Mouse (Mus musculus) A20 (cell line): Measurements from ENCODE around the gene Ankrd24.

Experiments used
- DNase-seq: peaks from one replicate; pipeline ENCODE4 v3.0.0-alpha.2; 2011; ENCODE audit warnings: low read depth, low spot score

Ankrd24 gene

DNA sequence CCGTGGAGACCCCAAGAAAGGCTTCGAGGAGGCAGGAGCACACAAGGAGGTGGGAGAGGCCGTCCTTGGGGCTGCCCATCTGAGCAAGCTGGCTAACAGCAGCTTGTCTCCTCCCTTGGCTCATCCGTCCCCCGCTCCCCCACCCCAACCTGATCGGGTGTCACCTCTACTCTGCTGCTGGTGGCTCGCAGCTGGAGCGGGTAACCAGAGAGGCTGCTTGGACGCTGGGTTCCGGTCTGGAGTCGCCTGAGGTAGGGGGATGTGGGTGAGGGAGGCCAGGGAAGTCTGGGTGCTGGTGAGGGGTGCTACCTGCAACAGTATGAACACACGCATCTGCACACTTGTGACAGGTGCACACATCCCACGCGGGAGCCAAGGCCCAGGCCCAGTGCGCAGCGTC lies at the start of gene Ankrd24:
Ankrd24 (plus strand) TSS at position 151 of the 400 bp plus-strand sequence.
- DNase-seq = no peak

DNA sequence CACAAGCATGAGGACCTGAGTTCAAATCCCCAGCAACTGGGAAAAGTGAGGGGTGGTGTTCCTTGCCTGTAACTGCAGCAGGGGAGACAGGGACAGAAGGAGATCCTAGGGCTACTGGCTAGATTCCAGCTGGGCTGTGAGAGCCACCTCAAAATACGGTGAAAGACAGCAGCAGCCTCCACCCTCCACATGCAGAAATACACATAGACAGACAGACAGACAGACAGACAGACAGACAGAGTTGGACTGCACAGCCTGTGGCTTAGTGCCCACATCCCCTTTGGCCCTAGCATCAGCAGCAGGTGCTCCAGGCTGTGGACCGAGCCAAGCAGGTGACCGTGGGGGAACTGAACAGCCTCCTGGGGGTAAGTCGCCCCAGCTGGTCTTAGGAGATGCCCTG lies 48.4 kb upstream of the Ankrd24 start:
- no peak for DNase-seq

DNA sequence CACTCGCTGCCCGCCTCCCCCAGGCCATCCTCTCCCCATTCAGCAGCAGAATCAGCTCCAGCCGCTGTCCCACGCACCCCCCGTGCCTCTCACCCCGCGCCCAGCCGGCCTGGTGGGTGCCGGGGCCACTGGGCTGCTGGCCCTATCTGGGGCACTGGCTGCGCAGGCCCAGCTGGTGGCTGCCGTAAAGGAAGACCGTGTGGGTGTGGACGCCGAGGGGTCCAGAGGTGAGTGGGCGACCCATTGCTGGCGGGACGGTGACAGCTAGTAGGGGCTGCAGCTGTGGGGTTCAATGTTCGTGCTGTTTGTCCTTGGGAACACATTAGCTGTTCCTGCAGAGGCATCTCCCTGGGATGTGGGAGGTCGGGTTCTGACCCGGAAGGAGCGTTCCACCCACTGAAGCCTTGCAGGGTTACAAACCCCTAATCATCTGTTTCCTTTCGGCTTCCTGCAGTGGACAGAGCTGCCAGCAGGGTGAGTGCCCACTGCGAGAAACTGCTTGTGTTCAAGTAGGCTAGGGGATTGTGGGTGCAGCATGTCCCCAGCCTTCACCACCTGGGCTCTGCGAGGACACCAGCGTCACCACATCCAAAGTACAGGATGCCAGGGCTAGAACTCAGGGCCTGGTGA lies 47.8 kb upstream of the Ankrd24 start:
- no peak for DNase-seq

DNA sequence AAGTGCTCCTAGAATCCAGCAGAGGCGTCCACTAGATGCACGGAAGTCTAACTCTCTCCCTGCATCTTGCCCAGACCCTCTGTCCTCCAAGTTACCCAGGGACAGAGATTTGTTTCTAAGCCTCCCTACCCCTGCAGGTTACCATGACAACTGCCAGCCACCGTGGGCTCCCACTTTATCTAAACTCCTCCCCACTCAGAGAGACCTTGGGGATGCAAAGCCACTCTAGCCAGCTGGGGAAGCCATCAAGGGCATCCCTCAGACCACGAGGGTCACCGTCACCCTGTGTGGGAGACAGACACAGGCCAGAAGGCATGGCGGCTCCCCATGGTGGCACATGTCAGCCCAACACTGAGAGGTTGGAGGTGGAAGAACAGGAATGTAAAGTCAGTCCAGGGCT lies 45.0 kb upstream of the Ankrd24 start:
- DNase-seq = no peak

DNA sequence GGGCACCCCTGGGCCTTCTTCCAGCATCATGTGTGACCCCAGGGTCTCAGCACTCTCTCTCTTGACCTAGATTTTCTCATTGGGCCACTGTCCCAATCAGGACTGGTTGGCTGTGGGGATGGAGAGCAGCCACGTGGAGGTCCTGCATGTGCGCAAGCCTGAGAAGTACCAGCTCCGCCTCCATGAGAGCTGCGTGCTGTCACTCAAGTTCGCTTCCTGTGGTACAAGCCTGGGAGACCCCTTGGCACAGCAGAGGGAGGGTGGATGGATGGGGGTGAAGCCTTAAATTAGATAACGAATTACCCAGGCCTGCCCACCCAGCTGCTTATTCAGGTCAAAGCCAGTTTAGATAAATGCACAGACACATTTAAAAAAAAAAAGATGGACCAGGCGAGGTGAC lies 39.6 kb upstream of the Ankrd24 start:
- DNase-seq = no peak

DNA sequence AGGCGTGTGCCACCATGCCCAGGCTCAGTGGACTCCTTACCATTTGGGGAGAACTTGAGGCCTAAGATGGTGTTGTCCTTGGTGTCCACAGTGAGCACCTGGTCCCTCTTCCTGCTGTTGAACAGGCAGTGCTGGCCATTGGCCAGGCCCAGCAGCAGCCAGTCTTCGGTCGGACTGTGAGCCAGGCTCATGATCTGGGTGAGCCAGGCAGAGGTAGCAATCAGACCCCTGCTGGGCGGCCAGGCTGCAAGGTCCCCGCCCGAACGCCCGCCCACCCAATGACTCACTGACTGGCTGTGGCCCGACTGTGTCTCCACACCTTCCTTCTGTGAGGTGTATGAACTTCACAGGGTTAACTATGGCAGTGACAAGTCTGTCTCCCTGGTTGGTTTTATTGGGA lies 36.5 kb upstream of the Ankrd24 start:
- DNase-seq = no peak

DNA sequence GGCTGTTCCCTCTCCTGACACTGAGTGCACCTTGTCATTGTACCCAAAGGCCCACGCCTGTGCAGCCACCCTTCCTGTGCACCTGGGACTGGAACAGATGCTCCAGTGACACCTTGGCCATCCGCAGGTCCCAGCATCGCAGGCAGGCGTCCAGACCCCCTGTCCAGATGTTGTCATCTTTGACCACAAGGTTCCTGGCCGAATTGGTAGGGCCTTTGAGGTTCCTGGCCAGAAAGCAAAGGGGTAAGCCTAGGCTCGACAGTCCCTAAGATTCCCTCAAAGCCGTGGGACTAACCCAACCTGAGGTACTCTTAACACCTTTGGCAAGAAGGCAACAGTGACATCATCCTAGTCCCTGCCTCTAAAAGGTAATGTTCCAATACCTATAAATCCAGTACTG lies 35.7 kb upstream of the Ankrd24 start:
- no peak for DNase-seq

DNA sequence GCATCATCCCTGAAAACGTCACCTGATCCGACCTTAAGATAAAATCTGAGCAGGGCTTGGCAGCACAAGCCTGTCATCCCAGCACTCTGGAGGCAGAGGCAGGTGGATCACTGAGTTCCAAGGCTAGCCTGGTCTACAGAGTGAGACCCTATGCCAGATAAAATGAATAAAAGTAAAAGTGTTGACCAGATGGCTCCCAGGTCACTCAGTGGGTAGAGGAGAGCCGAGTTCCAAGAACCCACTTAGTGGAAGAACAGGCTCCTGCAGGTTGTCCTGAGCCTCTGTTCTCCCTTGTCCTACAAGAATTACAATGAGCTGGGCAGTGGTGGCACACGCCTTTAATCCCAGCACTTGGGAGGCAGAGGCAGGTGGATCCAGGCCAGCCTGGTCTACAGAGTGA lies 35.1 kb upstream of the Ankrd24 start:
- no peak for DNase-seq

DNA sequence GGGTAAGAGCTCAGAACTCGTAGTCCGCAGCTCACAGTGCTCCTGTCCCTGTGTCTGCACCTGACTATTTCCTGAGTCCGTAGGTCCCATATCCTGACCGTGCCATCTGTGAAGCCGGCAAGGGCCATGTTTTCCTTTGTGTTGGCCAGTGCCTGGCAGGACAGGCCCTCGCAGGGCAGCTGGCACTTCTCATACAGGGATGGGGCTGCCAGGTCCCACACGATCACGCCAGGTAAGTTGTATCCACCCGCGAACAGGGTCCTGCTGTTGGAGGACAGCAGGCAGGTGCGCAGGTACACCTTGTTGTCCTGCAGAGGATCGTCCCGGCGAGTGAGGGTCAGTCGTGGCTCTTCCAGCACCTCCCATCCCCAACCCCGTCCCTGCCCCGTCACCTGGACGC lies 34.4 kb upstream of the Ankrd24 start:
- no peak for DNase-seq

DNA sequence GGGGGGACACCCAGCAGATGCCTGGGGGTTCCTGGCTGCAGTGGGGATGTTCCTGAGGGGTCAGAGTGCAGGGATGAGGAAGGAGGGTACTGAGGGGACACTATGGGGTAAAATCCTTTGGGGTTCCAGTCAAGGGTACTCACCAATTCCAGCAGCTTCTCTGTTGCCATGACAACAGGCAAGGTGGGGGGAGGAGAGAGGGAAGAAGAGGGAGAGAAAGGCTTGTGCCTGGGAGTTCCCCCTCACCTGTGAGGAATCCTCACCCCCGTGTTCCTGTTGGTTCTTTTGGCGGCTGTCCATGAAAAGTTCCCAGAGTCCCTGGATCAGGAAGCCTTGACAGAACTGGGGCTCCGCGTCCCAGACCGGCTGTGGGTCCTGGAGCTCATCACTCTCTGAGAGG lies 32.7 kb upstream of the Ankrd24 start:
- DNase-seq = no peak

DNA sequence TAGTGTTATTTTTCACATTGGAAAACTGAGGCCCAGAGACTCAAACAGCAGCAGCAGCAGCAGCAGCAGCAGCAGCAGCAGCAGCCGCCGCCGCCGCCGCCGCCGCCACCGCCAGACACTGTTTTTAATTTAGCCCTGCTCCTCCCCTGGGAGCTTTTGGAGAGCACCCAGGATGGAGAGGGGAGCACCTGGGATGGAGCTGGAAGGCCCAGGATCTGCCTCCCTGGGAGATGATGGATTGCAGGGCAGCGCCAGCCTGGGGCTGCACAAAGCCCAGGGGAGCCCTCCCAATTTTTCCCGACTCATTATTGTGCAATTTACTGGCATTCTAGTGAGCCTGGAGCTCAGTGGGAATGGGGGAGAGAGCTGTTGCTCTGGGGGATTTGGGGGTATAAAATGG lies 31.7 kb upstream of the Ankrd24 start:
- DNase-seq = no peak

DNA sequence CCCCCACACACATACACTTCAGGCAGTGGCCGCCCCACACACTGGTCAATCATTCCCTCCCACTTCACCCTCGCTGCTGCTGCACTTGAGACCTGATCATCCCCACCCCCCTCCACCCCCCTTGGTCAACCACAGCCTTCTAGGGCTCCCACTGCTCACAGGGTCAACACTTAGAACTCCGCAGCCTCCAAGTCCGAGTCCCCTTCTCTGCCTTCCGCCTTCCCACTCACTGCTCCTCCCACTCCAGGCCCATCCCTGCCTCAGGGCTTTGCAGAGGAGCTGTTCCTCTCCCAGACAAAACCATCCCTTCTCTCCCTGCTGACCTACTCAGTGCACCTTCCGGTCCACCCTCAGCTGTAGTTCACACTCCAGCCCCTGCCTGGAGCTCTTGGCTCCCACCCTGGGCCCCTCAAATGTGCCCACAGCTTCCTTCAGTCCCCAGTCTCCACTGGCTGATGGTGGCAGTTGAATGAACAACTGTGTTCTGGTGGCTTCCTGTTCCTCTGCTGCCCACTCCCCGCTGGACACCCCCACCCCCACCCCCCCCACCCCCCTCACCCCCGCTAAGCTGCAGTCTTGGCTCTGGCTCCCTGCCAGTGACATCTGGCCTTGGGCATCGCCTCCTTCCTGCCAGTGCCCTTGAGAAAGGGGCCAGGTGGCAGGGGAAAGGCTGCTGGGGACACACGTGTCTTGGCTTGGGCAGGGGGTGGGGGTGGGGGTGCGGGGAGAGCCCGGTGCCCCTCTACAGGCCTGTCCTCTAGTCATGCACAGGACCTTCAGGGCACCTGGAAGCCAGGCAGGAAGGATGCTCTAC lies 31.0 kb upstream of the Ankrd24 start:
- DNase-seq = peak; percentile 42

DNA sequence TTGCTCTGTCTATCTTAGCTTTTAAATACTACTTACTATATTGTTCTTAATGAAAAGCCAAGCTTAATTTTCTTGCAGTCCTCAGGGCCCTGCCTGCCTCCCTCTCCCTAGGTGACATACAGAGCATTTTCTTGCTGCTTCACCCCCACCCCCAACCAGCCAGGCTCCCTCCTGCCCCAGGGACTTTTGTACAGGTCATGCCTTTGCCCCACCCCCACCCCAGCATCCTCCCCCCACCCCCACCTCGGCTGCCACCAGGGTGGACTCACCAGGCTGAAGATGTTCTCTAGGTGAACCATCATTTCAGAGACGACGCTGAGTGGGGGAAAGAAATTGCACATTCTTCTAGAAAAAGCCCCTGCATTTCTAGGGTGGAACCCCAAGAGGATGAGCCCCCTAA lies 30.0 kb upstream of the Ankrd24 start:
- DNase-seq = no peak

DNA sequence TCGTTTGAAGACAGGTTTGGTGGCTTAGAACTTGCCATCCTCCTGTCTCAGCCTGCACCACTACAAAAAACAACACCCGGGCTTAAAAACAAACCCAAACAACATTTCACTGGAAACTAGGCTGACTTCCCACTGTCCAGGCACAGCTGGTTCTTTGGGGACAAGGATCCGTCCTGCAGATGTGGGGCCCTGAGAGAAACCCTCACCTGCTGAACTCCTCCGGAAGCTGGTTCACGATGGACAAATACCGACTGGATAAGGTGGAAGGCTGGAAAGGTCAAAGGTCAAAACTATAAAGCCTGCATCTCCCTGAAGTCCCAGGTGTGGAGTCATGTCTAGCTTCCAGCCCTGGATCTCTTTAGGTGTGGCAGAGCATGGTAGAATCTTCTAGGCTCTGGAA lies 29.5 kb upstream of the Ankrd24 start:
- no peak for DNase-seq

DNA sequence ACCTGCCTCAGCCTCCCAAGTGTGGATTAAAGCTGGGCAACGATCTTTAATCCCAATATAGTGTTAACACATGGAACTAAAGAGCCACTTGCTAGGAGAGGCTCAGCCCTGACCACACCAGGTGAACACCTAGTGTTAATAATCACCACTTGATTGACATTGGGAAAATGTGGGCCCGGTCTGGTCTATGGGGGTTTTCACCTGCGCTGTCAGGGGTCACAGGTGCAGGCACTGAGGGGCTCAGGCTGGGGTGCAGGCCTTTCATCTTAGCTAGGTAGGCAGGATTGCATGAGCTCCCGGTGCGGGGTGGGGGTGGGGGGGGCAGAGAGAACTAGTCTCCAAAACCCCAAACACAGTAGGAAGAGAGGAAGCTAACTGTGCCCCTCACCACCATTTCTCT lies 28.7 kb upstream of the Ankrd24 start:
- no peak for DNase-seq

DNA sequence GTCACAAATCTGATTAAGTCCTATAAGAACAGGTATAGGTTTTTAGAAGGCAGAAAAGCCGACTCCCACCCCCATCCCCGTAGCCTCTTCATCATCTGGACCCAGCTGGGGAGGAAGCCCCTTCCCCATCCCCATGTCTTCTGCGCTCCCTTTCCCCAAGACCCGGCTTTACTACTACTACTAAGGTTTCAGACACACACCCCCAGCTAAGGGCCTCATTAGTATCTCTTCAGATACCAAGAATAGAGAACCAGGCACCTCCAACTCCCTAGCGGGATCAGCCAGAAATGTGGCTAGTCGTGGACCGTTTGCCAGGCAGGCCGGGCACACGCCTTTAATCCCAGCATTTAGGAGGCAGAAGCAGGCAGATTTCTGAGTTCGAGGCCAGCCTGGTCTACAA lies 28.2 kb upstream of the Ankrd24 start:
- no peak for DNase-seq

DNA sequence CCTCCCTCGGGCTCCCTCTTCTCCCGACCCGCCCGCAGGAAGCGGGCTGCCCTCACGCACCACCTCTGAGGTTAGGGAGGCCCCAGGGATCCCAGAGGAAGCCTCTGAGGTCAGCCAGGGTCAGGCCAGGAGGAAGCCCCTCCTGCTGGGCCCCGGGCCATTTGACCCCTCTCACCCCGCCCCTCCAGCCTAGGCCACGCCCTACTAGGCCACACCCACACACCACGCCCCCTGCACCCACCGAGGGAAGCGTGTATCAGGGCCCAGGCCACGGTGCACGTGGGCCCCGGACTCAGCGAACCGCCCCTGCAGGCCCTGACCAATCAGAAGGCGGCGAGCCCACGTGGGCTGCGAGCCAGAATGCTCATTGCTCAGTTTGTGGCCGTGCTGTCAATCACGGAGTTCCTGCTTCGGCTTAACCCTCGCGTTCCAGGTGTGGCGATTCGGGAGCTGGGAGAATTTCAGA lies 27.6 kb upstream of the Ankrd24 start, which contains the start of gene Tle6:
Tle6 (minus strand) TSS at position 336 of the 466 bp plus-strand sequence.
- DNase-seq = peak; percentile 99

DNA sequence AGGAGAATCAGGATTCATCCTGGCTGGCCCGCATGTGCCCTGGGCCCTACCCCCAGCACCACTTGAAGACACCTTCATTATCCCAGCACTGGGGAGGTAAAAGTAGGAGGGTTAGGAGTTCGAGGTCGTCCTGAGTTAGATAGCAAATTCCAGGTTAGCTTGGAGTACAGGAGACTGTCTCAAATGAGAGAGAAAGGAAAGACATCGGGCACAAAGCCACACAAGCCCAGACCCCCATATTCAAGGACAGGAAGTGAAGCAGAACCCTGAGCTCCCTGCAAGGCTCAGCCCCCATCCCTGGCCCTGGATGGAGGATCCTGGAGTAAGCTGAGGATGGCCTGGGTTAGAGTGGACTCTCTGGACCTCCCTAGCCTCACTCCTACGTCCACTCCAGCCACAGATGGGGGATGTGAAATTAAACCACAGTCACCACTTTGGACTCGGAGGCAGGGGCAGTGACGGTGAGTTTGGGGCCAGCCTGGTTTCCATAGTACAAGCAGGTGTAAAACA lies 26.9 kb upstream of the Ankrd24 start:
- DNase-seq = no peak

DNA sequence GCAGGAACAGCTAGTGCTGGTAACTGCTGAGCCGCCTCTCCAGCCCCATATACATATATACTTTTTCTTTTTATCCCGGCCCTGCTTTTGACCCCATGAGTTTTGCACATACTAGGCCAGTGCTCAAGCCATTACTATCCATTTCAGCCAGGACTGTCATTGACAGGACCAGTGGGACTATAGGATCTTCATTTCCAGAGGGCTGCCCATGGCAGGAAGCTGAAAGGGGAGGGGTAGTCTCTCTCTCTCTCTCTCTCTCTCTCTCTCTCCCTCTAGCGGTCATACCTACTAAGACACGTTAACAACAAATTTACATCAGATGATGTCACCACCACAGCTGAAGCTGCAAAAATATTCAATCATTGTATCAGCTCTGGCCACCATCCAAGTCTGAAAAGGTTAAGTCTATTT lies 25.6 kb upstream of the Ankrd24 start:
- DNase-seq = peak; percentile 85

DNA sequence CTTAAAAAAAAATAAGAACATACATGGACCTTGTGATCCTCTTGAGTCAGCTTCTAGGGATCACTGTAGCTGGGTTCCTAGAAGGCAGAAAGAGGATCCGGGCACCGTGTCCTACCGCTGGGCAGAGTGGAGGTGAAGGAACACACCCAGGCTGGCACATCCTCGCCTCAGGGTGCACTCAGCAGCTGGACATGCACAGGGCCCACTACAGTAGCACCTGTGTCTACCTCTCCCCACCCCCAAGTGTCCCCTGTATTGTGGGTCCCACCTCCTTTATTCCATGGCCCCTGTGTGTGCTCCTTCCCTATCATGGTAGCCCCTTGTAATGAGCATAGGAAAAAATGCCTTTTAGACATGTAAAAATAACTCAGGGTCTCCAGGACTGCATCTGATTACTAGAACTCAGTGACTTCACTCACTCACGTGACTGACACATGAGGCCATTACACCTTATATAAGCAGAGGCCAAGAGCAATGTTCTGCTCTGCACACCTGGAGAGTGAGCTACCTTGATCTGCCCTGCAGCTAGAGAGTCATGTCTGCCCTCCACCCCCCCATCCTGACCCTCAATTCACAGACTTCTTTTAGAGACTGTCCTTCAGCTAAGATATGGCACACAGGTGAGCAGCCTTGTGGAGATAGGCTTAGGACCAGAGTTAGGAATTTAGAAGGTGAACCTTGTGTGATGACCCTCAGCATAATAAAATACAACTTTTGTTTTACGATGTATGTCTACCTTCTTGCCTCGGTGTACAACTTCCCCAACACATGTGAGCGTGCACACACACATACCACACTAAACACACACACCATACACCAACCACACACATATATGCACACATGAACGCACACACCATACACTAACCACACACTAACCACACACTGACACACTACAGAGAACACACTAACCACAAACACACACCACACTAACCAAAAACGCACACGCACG lies 24.0 kb upstream of the Ankrd24 start:
- DNase-seq = no peak

DNA sequence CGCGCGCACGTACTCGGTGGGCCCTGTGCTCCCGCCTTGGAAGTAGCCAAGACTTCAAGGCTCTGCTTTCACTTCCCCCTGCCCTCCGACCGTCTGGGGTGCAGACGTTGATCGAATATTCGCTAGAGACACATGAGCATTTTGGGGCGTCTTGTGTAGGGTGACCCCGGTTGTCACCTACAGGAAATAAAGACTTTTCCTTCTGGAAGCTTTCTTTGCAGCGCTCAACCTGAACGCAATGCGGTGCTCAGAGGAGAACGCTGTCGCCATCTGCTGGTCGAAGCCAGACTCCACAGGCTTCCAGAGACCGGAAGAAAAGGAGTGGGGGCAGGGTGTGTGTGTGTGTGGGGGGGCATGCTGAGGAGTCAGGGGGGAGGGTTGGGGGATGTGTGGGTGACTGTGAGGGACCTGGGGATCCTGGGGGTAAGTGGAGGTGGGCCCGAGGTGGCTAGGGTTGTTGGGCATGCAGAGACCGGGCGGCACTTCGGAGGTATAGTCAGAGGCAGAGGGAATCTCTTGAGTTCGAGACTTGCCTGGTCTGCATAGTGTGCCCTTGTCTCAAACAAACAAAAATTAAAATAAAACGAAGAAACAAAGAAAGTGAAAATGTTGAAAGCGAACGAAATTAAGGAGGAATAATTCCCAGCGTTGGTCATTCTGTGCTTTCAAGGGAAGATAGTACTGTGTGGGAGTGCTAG lies 23.2 kb upstream of the Ankrd24 start:
- DNase-seq = peak; percentile 94
